Mouse (Mus musculus) liver, embryonic 12.5 days (tissue): ENCODE measurements around the gene Trio. TPM values are rescaled to one million over a fixed set of nuclear protein-coding genes. Genes with fewer than 3 reads are reported as not detected.
"Not testable (repeated sequence)": the region's sequence is repeated elsewhere in the genome, so short reads cannot be mapped to it uniquely, and the experiment has no call there.

Source experiments
- ATAC-seq: fragments of 200-750 bp; cut with Nextera tagmentation; 2 replicates; pipeline ENCODE4 v1.8.0; 2017; ENCODE audit warnings: moderate number of reproducible peaks, mild to moderate bottlenecking, moderate library complexity
- H3K27ac ChIP-seq: fragments of 300-500 bp; sonication (generic); 2 replicates; pipeline ENCODE4 v1.5.1; 2016; ENCODE audit warnings: mild to moderate bottlenecking
- H3K27me3 ChIP-seq: fragments of 300-500 bp; sonication (generic); replicated peaks from 2 replicates; pipeline ENCODE4 v1.6.1; 2016; ENCODE audit warnings: mild to moderate bottlenecking, moderate library complexity
- H3K36me3 ChIP-seq: fragments of 300-500 bp; sonication (generic); 2 replicates; pipeline ENCODE4 v1.6.1; 2016; ENCODE audit warnings: mild to moderate bottlenecking, moderate library complexity
- H3K4me1 ChIP-seq: fragments of 300-500 bp; sonication (generic); 2 replicates; pipeline ENCODE4 v1.6.1; 2016
- H3K4me2 ChIP-seq: fragments of 300-500 bp; sonication (generic); 2 replicates; pipeline ENCODE4 v1.6.1; 2016; ENCODE audit warnings: mild to moderate bottlenecking, moderate library complexity
- H3K4me3 ChIP-seq: fragments of 300-500 bp; sonication (generic); 2 replicates; pipeline ENCODE4 v1.5.1; 2016; ENCODE audit warnings: mild to moderate bottlenecking, moderate library complexity
- H3K9ac ChIP-seq: fragments of 300-500 bp; sonication (generic); 2 replicates; pipeline ENCODE4 v1.6.1; 2016; ENCODE audit warnings: mild to moderate bottlenecking, moderate library complexity
- H3K9me3 ChIP-seq: fragments of 300-500 bp; sonication (generic); replicated peaks from 2 replicates; pipeline ENCODE4 v1.6.1; 2016; ENCODE audit warnings: mild to moderate bottlenecking, moderate library complexity
- WGBS: fragments of 180-500 bp; shearing (Covaris S2); methylation state at CpG from one replicate; pipeline ENCODE4 v1.1.7; 2016; ENCODE audit not compliant: insufficient replicate concordance; 5-methylcytosine and 5-hydroxymethylcytosine counted together
- polyA plus RNA-seq: library from polyadenylated mRNA; unstranded; fragments of >200 nt; fragmentation: Nextera tagmentation; extraction: Ambion mirVana; gene quantifications from 2 replicates; pipeline ENCODE4 v1.2.1, GENCODE M21; 2016

The Trio gene
- polyA plus RNA-seq, 1 experiment from 2014 or later: 5.6 TPM

DNA sequence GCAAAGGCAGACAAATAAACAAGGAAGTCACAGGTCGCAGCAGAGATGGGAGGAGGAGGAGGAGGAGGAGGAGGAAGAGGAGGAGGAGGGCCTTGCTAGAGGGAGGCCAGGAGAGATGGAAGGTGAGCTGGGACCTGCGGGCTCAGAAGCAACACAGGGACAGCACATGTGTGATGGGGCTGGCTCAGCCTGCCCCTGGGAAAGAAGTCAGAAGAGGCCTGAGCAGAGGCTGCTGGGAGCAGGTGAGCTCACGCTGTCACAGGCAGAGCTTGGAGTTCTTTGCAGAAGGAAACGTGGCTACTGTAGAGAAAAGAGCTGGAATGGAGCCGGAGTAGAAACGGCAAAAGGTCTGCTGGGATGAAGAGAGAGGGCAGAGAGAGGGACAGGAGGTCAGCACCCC, 185.5 kb downstream of the Trio start:
- Histone ChIP-seq H3K27ac (no peak overlapping the region), H3K4me3 (no peak overlapping the region)

DNA sequence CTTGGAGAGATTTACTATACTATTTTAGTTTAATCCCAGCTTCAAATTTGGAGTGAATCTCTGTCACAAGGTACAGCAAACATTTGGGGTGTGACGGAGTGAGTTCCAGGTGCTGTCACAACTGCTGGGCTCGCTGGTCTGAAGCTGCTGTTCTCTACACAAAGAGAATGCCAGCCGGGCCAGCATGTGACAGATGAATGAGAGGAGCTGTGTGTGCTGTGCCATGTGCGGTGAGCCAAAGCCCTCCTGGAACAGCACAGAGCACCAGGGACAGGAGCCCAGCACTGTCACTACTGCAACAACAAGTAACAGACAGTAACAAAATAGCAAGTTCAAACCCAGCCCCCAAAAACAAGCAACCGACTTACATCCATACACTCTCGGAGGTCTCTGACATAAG, 194.0 kb downstream of the Trio start:
- no peak overlapping the region for H3K4me3 ChIP-seq
- no peaks in the 10 kb centered on the region for H3K9me3 ChIP-seq
- H3K27ac ChIP-seq: no peak overlapping the region
- no peak overlapping the region for H3K9ac ChIP-seq
- no peaks in the 10 kb centered on the region for H3K27me3 ChIP-seq
- WGBS: 78% methylated on average over 6 of the region's 6 CpGs
- no peaks in the 10 kb centered on the region for H3K4me1 ChIP-seq
- H3K36me3 ChIP-seq: peaks cover 44% of the 10 kb centered on the region
- ATAC-seq: no peak
- no peak overlapping the region for H3K4me2 ChIP-seq

More for the DNA sequence above, 185.5 kb downstream of the Trio start:
- no peak for ATAC-seq
- 62% methylated on average over 6 of the region's 6 CpGs for WGBS
- Histone ChIP-seq H3K9ac (no peak overlapping the region), H3K4me1 (peaks cover 13% of the 10 kb centered on the region), H3K4me2 (no peak overlapping the region), H3K9me3 (no peaks in the 10 kb centered on the region), H3K36me3 (peaks cover 42% of the 10 kb centered on the region), H3K27me3 (no peaks in the 10 kb centered on the region)

DNA sequence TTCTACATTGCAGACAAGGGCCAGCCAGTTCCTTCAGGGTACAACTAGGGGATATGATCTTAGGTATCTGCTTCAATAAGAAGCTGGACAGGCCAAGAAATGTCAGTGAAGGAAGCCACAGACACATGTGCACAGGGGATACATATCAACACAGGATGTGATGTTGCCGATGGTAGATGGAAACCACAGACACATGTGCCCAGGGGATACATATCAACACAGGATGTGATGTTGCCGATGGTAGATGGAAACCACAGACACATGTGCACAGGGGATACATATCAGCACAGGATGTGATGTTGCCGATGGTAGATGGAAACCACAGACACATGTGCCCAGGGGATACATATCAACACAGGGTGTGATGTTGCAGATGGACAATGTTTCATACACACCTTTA, 197.8 kb downstream of the Trio start:
- H3K9ac ChIP-seq, H3K9me3 ChIP-seq, H3K4me3 ChIP-seq, H3K27me3 ChIP-seq, H3K27ac ChIP-seq, ATAC-seq, H3K4me2 ChIP-seq, H3K4me1 ChIP-seq: not testable (repeated sequence)
- WGBS: 34% methylated on average over 3 of the region's 3 CpGs
- H3K36me3 ChIP-seq: peaks cover 57% of the 10 kb centered on the region

DNA sequence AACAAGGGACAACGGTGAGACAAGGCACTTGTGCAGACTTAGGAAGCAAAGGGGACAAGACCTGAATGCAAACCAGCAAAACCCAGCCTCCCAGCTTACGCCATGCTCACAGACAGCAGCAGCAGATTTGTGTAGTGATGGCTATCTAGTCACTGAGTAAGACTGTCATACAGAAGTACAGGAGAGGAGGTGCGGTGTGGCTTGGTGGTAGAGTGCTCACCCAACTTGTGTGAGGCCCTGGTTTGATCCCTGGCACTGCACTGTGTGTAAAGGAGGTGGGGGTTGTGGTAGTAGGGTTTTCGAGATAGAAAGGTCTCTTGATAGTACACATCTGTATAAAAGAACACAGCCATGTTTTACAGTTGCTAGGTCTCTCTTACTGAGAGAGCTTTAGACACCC, 198.8 kb downstream of the Trio start:
- H3K36me3 ChIP-seq: peaks cover 48% of the 10 kb centered on the region
- no peaks in the 10 kb centered on the region for H3K27me3 ChIP-seq
- no peaks in the 10 kb centered on the region for H3K4me1 ChIP-seq
- H3K9ac ChIP-seq: no peak overlapping the region
- no peak for ATAC-seq
- H3K27ac ChIP-seq: no peak overlapping the region
- H3K4me2 ChIP-seq: no peak overlapping the region
- no peak overlapping the region for H3K4me3 ChIP-seq
- no peaks in the 10 kb centered on the region for H3K9me3 ChIP-seq
- 69% methylated on average over 4 of the region's 4 CpGs for WGBS

DNA sequence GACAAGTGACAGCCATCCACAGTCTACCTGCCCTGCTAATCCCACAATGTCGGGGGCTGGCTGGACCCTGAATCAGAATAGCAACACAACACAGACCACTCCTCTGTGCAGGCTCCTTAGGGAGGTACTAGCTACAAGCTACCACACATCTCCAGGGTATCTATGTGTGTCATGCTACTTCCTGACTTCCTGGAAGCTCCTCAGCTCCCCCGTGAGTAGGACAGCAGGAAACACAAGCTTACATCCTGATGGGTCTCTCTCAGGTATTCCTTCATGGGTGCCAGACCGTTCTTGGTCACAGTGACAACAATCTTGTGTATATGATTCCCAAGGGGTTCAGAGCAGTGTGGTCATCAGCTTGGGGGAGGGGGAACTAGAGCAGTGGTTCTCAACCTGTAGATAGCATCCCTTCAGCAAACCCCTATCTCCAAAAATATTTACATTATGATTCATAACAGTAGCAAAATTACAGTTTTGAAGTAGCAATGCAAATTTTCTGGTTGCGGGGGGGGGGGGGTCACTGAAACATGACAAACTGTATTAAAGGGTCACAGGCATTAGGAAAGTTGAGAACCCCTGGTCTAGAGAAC, 199.5 kb downstream of the Trio start:
- peaks cover 41% of the 10 kb centered on the region for H3K36me3 ChIP-seq
- no peak overlapping the region for H3K4me2 ChIP-seq
- ATAC-seq: no peak
- no peak overlapping the region for H3K9ac ChIP-seq
- H3K4me3 ChIP-seq: no peak overlapping the region
- no peaks in the 10 kb centered on the region for H3K27me3 ChIP-seq
- no peaks in the 10 kb centered on the region for H3K4me1 ChIP-seq
- H3K9me3 ChIP-seq: no peaks in the 10 kb centered on the region
- 61% methylated on average over 4 of the region's 4 CpGs for WGBS
- H3K27ac ChIP-seq: no peak overlapping the region

DNA sequence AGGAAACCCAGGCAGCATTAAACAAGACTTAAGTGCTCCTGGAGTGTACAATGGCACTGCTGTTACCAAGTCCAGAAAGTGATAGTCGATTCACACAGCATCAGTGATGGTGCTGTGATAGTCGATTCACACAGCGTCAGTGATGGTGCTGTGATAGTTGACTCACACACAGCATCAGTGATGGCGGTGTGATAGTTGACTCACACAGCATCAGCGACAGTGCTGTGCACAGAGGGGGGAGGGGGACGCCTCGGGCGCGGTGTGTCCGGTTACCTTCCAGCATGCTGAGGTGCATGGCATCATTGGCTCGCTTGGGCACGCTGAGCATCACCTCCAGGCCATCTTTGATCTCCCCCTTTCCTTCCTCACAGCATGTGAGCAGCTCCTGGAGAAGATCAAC, 200.3 kb downstream of the Trio start:
- Histone ChIP-seq H3K36me3 (peaks cover 34% of the 10 kb centered on the region), H3K4me3 (no peak overlapping the region), H3K9ac (no peak overlapping the region), H3K27me3 (no peaks in the 10 kb centered on the region), H3K4me1 (no peaks in the 10 kb centered on the region), H3K4me2 (no peak overlapping the region), H3K27ac (no peak overlapping the region), H3K9me3 (no peaks in the 10 kb centered on the region)
- WGBS: 85% methylated on average over 12 of the region's 12 CpGs
- ATAC-seq: no peak

DNA sequence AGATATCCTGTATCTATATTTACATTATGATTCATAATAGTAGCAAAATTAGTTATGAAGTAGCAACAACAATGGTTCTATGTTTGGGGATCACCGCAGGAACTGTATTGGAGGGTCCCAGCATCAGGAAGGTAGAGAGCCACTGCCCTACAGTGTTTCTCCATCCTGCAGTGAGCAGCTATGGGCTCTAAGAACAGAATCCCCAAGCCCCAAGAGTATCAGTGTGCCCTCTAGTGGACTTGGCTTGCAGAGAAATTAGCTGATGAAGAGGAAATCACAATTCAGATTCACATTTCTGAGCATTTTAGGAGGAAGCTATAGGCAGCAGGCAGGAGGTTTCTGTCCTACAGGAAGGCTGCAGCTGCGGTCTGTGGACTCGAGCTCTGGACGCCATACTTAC, 202.1 kb downstream of the Trio start:
- no peak overlapping the region for H3K4me2 ChIP-seq
- no peaks in the 10 kb centered on the region for H3K4me1 ChIP-seq
- peaks cover 44% of the 10 kb centered on the region for H3K36me3 ChIP-seq
- H3K27me3 ChIP-seq: no peaks in the 10 kb centered on the region
- no peak for ATAC-seq
- no peaks in the 10 kb centered on the region for H3K9me3 ChIP-seq
- H3K9ac ChIP-seq: no peak overlapping the region
- no peak overlapping the region for H3K4me3 ChIP-seq
- no peak overlapping the region for H3K27ac ChIP-seq
- 65% methylated on average over 4 of the region's 4 CpGs for WGBS

DNA sequence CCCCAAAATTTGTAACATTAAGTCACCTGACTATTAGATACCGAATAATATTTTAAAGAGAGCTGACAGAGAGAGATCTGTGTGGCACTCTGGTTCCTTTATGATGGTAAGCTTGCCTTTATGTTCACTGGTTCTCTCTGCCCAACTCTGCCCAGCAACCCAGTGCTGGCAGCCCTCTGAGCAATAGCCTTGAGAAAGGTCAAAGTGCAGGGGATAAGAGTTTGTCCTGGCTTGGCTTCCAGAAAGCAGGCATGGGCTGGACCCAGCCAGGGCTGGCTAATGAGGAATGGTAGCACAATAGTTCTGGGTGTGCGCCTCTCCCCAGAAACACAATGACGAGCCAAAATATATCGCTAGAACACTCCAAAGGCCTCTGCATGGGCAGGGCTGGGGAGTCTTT, 203.2 kb downstream of the Trio start:
- Histone ChIP-seq H3K27ac (no peak overlapping the region), H3K4me2 (no peak overlapping the region), H3K9ac (no peak overlapping the region), H3K9me3 (no peaks in the 10 kb centered on the region), H3K4me1 (no peaks in the 10 kb centered on the region), H3K27me3 (no peaks in the 10 kb centered on the region), H3K36me3 (peaks cover 42% of the 10 kb centered on the region), H3K4me3 (no peak overlapping the region)
- no peak for ATAC-seq
- 88% methylated on average over 4 of the region's 4 CpGs for WGBS

DNA sequence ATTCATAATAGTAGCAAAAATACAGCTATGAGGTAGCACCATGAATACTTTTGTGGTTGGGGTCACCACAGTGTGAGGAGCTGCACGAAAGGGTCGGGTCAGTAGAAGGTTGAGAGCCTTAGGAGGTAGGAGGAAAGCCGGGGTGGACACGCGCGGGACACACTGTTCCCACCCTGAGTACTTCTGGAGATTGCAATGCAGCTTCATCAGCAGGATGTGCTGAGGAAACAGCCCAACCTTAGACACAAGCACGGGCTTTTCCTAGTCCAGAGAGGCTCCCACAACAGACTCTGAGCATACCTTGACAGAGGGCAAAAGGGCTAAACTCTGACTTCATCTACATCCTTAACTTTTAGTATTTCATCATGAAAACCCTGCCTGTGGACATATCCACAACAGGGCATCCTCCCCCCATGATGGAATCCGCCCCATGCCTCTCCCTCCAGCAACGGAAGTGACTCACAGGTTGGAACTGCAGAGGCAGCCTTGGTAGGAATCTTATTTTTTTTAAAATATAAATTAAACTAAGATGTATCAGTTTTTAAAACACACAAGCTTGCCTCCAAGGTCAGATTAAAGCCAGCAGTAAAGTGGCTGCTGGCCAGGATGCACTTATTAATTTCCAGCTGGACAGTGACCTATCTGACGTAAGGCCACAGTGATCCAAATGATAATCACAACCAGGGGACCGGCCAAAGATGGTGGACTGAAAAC, 203.8 kb downstream of the Trio start:
- Histone ChIP-seq H3K4me3 (no peak overlapping the region), H3K9ac (no peak overlapping the region), H3K4me2 (no peak overlapping the region), H3K27me3 (no peaks in the 10 kb centered on the region), H3K36me3 (peaks cover 47% of the 10 kb centered on the region), H3K9me3 (no peaks in the 10 kb centered on the region), H3K4me1 (no peaks in the 10 kb centered on the region), H3K27ac (no peak overlapping the region)
- WGBS: 80% methylated on average over 11 of the region's 11 CpGs
- ATAC-seq: no peak

DNA sequence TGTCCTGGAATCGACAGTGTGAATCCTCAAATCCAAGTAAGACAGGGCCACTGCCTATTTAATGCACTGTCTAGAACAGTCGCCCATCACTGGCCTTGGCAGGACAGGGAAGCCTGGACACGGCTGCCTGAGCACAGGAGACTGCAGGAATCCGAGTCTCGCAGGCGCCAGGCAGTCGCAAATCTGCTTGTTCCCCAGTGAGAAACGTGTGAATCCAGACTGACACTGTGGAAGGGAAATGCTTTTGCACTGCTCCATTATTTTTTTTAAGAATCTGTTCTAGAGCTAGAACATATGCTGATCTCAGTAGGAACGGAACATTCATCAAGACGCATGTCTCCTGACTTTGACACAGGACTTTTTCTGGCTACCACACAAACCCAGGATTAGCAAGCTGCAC, 208.6 kb downstream of the Trio start:
- Histone ChIP-seq H3K4me3 (no peak overlapping the region), H3K9me3 (no peaks in the 10 kb centered on the region), H3K4me2 (no peak overlapping the region), H3K27me3 (no peaks in the 10 kb centered on the region), H3K27ac (no peak overlapping the region), H3K4me1 (no peaks in the 10 kb centered on the region), H3K9ac (no peak overlapping the region), H3K36me3 (peaks cover 48% of the 10 kb centered on the region)
- WGBS: 78% methylated on average over 10 of the region's 10 CpGs
- no peak for ATAC-seq

DNA sequence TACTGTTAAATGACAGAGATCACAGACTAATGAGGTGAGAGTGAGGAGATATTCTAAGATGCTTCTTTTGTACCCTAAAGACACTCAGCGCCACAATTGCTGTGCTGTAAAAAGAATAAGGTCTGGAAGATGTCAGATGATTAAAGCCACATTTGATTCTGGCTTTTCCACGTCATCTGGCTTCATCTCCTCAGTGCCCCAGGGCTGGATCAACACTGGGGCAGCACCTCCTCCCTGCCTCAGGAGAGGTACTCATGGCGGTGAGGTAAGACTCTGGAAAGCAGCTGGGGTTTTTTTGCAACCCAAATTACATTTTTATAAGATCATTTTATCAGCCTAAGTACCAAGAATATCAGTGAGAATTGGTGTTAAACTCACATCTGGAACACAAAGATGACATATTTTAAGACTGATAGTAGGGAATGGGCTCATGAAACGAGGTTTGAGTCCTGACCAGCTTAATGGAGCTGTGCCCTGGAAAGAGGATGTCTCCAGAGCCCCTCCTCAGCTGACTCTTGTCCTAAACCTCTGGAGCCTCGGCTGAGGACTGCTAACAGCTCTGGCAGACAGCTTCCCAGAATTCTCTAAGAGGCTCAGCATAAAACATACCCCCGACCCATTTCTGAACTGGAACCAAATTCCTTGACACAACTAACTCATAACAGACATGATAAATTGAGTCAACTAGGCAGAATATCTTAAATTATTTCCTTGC, 210.8 kb downstream of the Trio start:
- no peak overlapping the region for H3K4me2 ChIP-seq
- peaks cover 42% of the 10 kb centered on the region for H3K36me3 ChIP-seq
- no peaks in the 10 kb centered on the region for H3K9me3 ChIP-seq
- ATAC-seq: no peak
- no peak overlapping the region for H3K9ac ChIP-seq
- H3K4me3 ChIP-seq: no peak overlapping the region
- H3K4me1 ChIP-seq: no peaks in the 10 kb centered on the region
- H3K27me3 ChIP-seq: no peaks in the 10 kb centered on the region
- WGBS: 55% methylated on average over 6 of the region's 6 CpGs
- H3K27ac ChIP-seq: no peak overlapping the region

DNA sequence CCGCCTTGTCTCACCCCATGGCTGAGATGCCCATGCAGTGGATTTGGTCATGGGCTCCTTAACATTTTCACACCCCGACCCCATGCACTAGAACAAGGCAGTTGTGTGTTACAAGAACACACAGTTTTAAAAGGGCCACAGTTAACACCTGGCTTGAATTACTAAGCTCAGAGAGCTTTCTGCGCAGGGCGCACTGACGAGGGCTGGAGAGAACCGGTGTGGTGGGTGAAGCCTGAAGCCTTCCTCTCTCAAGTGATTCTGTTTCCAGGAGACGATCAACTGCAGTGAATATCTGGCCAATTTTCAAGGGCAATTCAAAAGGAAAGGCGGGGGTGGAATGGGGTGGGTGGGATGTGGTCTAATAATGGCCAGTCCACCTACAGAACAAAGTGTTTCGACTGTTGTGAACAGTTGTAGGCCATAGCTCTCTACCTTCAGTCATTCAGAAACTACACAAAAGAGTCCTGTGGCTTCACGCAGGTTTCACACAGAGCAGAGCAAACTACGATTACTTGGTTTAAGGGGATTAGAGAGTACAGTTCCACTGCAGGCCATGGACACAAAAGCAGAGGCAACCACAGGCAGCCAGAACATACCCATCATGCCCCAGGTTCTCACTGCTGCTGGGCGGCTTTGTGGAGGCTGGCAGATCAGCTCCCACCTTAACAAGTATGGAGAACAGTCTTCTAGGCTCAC, 214.7 kb downstream of the Trio start:
- H3K4me1 ChIP-seq: no peaks in the 10 kb centered on the region
- H3K27me3 ChIP-seq: no peaks in the 10 kb centered on the region
- no peaks in the 10 kb centered on the region for H3K9me3 ChIP-seq
- peaks cover 13% of the 10 kb centered on the region; the same call in 1 of the 2 replicates for H3K36me3 ChIP-seq
- H3K27ac ChIP-seq: no peak overlapping the region
- no peak overlapping the region for H3K4me2 ChIP-seq
- no peak overlapping the region for H3K9ac ChIP-seq
- H3K4me3 ChIP-seq: no peak overlapping the region
- WGBS: 77% methylated on average over 12 of the region's 12 CpGs
- no peak for ATAC-seq
